Mouse (Mus musculus) neural tube, embryonic 11.5 days (tissue): ENCODE measurements around the gene Olfr624. TPM values are rescaled to one million over a fixed set of nuclear protein-coding genes. Genes with fewer than 3 reads are reported as not detected.

ENCODE experiments used
- ATAC-seq: fragments of 200-750 bp; cut with Nextera tagmentation; 2 replicates; pipeline ENCODE4 v1.8.0; 2017; ENCODE audit warnings: moderate number of reproducible peaks, mild to moderate bottlenecking, moderate TSS enrichment, moderate library complexity; ENCODE audit not compliant: insufficient read depth, low FRiP score, low TSS enrichment
- DNase-seq: peaks from one replicate; pipeline ENCODE4 v3.0.0-alpha.2; 2015; ENCODE audit warnings: low spot score
- H3K27ac ChIP-seq: fragments of 300-500 bp; sonication (generic); 2 replicates; pipeline ENCODE4 v1.5.1; 2014; ENCODE audit warnings: low read depth, mild to moderate bottlenecking, low read length
- H3K27me3 ChIP-seq: fragments of 300-500 bp; sonication (generic); 2 replicates; pipeline ENCODE4 v1.6.1; 2014; ENCODE audit warnings: mild to moderate bottlenecking, low read length, mixed read lengths; ENCODE audit not compliant: control insufficient read depth, insufficient read depth
- H3K36me3 ChIP-seq: fragments of 300-500 bp; sonication (generic); 2 replicates; pipeline ENCODE4 v1.6.1; 2014; ENCODE audit warnings: mild to moderate bottlenecking, low read length, moderate library complexity, mixed read lengths; ENCODE audit not compliant: control insufficient read depth, insufficient read depth
- H3K4me1 ChIP-seq: fragments of 300-500 bp; sonication (generic); 2 replicates; pipeline ENCODE4 v1.6.1; 2014; ENCODE audit warnings: low read length, mixed read lengths; ENCODE audit not compliant: control insufficient read depth, insufficient read depth
- H3K4me2 ChIP-seq: fragments of 300-500 bp; sonication (generic); 2 replicates; pipeline ENCODE4 v1.6.1; 2014; ENCODE audit warnings: low read depth, mild to moderate bottlenecking, moderate library complexity
- H3K4me3 ChIP-seq: fragments of 300-500 bp; sonication (generic); 2 replicates; pipeline ENCODE4 v1.5.1; 2014; ENCODE audit warnings: low read depth, low read length
- H3K9ac ChIP-seq: fragments of 300-500 bp; sonication (generic); 2 replicates; pipeline ENCODE4 v1.6.1; 2014; ENCODE audit warnings: mild to moderate bottlenecking, low read length
- H3K9me3 ChIP-seq: fragments of 300-500 bp; sonication (generic); 2 replicates; pipeline ENCODE4 v1.6.1; 2016; ENCODE audit warnings: low read length; ENCODE audit not compliant: control insufficient read depth
- polyA plus RNA-seq: library from polyadenylated mRNA; unstranded; fragments of >200 nt; fragmentation: Nextera tagmentation; extraction: Ambion mirVana; gene quantifications from 2 replicates; pipeline ENCODE4 v1.2.1, GENCODE M21; 2014

The Olfr624 gene
- polyA plus RNA-seq, 1 experiment from 2014 or later, result 0.04 TPM

GRCm38 (mm10) chr7:103636795-103637194 lies 34.2 kb downstream of the Olfr624 start:
- H3K27me3 ChIP-seq, result no peaks in the 10 kb centered on the region
- no peak for ATAC-seq
- H3K4me3 ChIP-seq, result no peak overlapping the region
- no peaks in the 10 kb centered on the region for H3K9me3 ChIP-seq
- no peaks in the 10 kb centered on the region for H3K4me1 ChIP-seq
- no peak overlapping the region for H3K4me2 ChIP-seq
- no peaks in the 10 kb centered on the region for H3K36me3 ChIP-seq
- no peak for DNase-seq
- H3K9ac ChIP-seq, result no peak overlapping the region
- H3K27ac ChIP-seq, result no peak overlapping the region

Other genes with a start within 250 kb of the Olfr624 start
- gene Olfr605, start 225.8 kb downstream of the Olfr624 start, polyA plus RNA-seq, result not detected in 2 replicates
- not detected in 2 replicates for gene Olfr606, start 222.1 kb downstream of the Olfr624 start, polyA plus RNA-seq
- not detected in 2 replicates for gene Olfr607, start 207.0 kb downstream of the Olfr624 start, polyA plus RNA-seq
- not detected in 2 replicates for gene Olfr608, start 201.3 kb downstream of the Olfr624 start, polyA plus RNA-seq
- gene Olfr609, start 173.1 kb downstream of the Olfr624 start, polyA plus RNA-seq, result not detected in 2 replicates
- gene Olfr610, start 159.1 kb downstream of the Olfr624 start, polyA plus RNA-seq, result not detected in 2 replicates
- gene Olfr611, start 150.3 kb downstream of the Olfr624 start, polyA plus RNA-seq, result not detected in 2 replicates
- not detected in 2 replicates for gene Olfr612, start 128.5 kb downstream of the Olfr624 start, polyA plus RNA-seq
- gene Olfr613, start 123.1 kb downstream of the Olfr624 start, polyA plus RNA-seq, result not detected in 2 replicates
- not detected in 2 replicates for gene Olfr615, start 115.1 kb downstream of the Olfr624 start, polyA plus RNA-seq
- not detected in 2 replicates for gene Olfr616, start 102.0 kb downstream of the Olfr624 start, polyA plus RNA-seq
- gene Olfr617, start 98.1 kb downstream of the Olfr624 start, polyA plus RNA-seq, result not detected in 2 replicates
- not detected in 2 replicates for gene Olfr618, start 81.1 kb downstream of the Olfr624 start, polyA plus RNA-seq
- gene Olfr619, start 70.6 kb downstream of the Olfr624 start, polyA plus RNA-seq, result not detected in 2 replicates
- gene Olfr620, start 58.7 kb downstream of the Olfr624 start, polyA plus RNA-seq, result not detected in 2 replicates
- gene Olfr622, start 28.5 kb downstream of the Olfr624 start, polyA plus RNA-seq, result not detected in 2 replicates
- gene Olfr623, start 7.5 kb downstream of the Olfr624 start, polyA plus RNA-seq, result not detected in 2 replicates
- gene Olfr625-ps1, start 11.5 kb upstream of the Olfr624 start, polyA plus RNA-seq, result not detected in 2 replicates
- not detected in 2 replicates for gene Olfr243, start 43.5 kb upstream of the Olfr624 start, polyA plus RNA-seq
- gene Olfr628, start 59.2 kb upstream of the Olfr624 start, polyA plus RNA-seq, result not detected in 2 replicates
- gene Olfr629, start 73.8 kb upstream of the Olfr624 start, polyA plus RNA-seq, result not detected in 2 replicates
- gene Olfr630, start 86.1 kb upstream of the Olfr624 start, polyA plus RNA-seq, result not detected in 2 replicates
- gene Olfr69, start 100.4 kb upstream of the Olfr624 start, polyA plus RNA-seq, result not detected in 2 replicates
- not detected in 2 replicates for gene Olfr68, start 108.5 kb upstream of the Olfr624 start, polyA plus RNA-seq
- not detected in 2 replicates for gene Olfr67, start 120.6 kb upstream of the Olfr624 start, polyA plus RNA-seq
- gene Hbb-bt, start 142.8 kb upstream of the Olfr624 start, polyA plus RNA-seq, result 601 and 630 TPM in 2 replicates
- 191 and 252 TPM in 2 replicates for gene Hbb-bs, start 156.9 kb upstream of the Olfr624 start, polyA plus RNA-seq
- not detected in 2 replicates for gene Hbb-bh2, start 169.3 kb upstream of the Olfr624 start, polyA plus RNA-seq
- gene Hbb-bh1, start 172.0 kb upstream of the Olfr624 start, polyA plus RNA-seq, result 2,034 and 2,085 TPM in 2 replicates
- gene Hbb-y, start 182.0 kb upstream of the Olfr624 start, polyA plus RNA-seq, result 8,929 and 9,080 TPM in 2 replicates
- gene Olfr66, start 215.1 kb upstream of the Olfr624 start, polyA plus RNA-seq, result not detected in 2 replicates
- not detected in 2 replicates for gene Olfr64, start 223.3 kb upstream of the Olfr624 start, polyA plus RNA-seq
- gene Olfr65, start 232.3 kb upstream of the Olfr624 start, polyA plus RNA-seq, result not detected in 2 replicates